Mouse (Mus musculus) kidney, adult 2 months (tissue): Measurements from ENCODE around the gene Tmed5.

Experiments used
- CTCF ChIP-seq: fragments of 200-500 bp; conservative IDR thresholded peaks from 2 replicates; pipeline ENCODE4 v1.5.1; 2011; ENCODE audit warnings: low read depth, mild to moderate bottlenecking, control low read depth, low read length, moderate library complexity, mixed read lengths; ENCODE audit not compliant: insufficient read depth, insufficient read length
- POLR2A ChIP-seq: fragments of 200-500 bp; IDR thresholded peaks from one replicate; pipeline ENCODE4 v1.6.1; 2011; ENCODE audit warnings: low read depth, low read length, control low read depth

DNA sequence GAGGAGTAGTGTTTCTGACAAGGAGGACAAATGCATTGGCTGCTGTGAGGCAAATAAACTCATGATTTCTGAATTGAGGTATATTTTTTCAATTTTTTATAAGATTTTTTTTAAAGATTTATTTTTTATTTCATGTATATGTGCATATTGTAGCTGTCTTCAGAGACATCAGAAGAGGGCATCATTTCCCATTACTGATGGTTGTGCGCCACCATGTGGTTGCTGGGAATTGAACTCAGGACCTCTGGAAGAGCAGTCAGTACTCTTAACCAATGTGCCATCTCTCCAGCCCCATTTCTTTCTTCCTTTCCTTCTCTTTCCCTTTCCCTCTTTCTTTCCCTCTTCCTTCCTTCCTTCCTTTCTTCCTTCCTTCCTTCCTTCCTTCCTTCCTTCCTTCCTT lies 31.3 kb upstream of the Tmed5 start:
- TF ChIP-seq CTCF: peak; percentile 58
- TF ChIP-seq POLR2A: no peak
